ENCODE assay signal across 11 mouse cellular contexts in the genomic region with DNA sequence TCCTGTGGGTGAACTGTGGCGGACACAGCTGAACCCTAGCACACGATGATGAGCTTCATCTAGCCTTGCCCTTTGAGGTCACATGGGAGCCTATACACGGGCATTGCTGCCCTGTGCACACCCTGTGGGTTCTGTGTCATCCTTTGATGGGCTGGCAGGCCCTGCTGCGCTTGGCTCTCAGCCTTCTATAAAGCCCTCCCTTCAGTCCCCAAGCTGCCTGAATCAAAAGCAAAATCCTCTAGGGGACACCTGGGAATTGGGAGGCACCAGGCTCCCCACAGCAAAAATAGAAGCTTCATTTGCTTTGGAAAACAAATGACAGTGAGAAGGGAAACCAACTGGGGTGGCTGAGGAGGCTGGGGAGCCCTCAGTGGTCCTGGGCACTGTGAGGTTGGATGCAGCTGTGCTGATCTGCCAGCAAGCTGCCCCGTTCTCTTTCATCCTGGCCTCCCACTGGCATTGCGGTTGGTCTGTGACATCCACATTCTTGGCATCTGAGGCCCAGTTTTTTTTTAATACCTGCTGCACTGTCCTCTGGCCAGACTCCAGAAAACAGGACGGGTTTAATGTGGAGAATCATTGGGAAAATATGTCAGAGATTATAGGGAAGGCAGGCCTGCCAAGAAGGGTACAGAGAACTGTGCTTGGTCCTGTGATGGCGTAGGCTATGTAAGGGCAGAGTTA.
A peak's percentile ranks its signal among the peaks of the same experiment; 100 is the strongest.
DNase-seq lines count a peak whose midpoint lies in the region; ATAC-seq lines count a peak whose summit lies in the region.
"Had no signal": no experiment of that assay in that cellular context is flagged by ENCODE, and none has a peak within 500 bp of the region (broad histone marks: within the 10 kb centered on the region; RNA-seq: fewer than 3 reads in every experiment).

No protein-coding gene starts in this region.

- 43% methylated on average over 8 of the region's 8 CpGs for WGBS in hindbrain, embryonic 15.5 days
- WGBS in hindbrain, embryonic 12.5 days: 40% methylated on average over 8 of the region's 8 CpGs
- 46% methylated on average over 8 of the region's 8 CpGs for WGBS in midbrain, embryonic 13.5 days

- H3K4me1 ChIP-seq in hindbrain, embryonic 15.5 days (replicated peaks): peaks cover 44% of the 10 kb centered on the region
- peaks cover 35% of the 10 kb centered on the region for H3K4me1 ChIP-seq in hindbrain, embryonic 12.5 days
- H3K4me1 ChIP-seq in midbrain, embryonic 13.5 days (replicated peaks): peaks cover 47% of the 10 kb centered on the region

- H3K4me3 ChIP-seq in hindbrain, embryonic 15.5 days: no peak overlapping the region
- no peak overlapping the region for H3K4me3 ChIP-seq in hindbrain, embryonic 12.5 days
- H3K4me3 ChIP-seq in midbrain, embryonic 13.5 days (replicated peaks): no peak overlapping the region
- H3K4me3 ChIP-seq: heart, embryonic 13.5 days had no signal

- H3K27ac ChIP-seq in hindbrain, embryonic 15.5 days (replicated peaks): 0 out of 2 replicates have a peak overlapping the region, but pooled peaks have one; percentile 18
- H3K27ac ChIP-seq in hindbrain, embryonic 12.5 days: no peak overlapping the region
- peak overlapping the region; percentile 35; the same call in 1 of the 2 replicates for H3K27ac ChIP-seq in midbrain, embryonic 13.5 days
- H3K27ac ChIP-seq: heart, embryonic 13.5 days; kidney, postnatal 0 days had no signal

- no peaks in the 10 kb centered on the region for H3K36me3 ChIP-seq in hindbrain, embryonic 15.5 days
- H3K36me3 ChIP-seq in hindbrain, embryonic 12.5 days: no peaks in the 10 kb centered on the region
- no peaks in the 10 kb centered on the region; the same call in 1 of the 2 replicates for H3K36me3 ChIP-seq in midbrain, embryonic 13.5 days
- H3K36me3 ChIP-seq: heart, embryonic 13.5 days had no signal

- peak; percentile 64 for DNase-seq in cerebellum, adult 11 months
- peak; percentile 83 for DNase-seq in cerebellum, adult 9-11 months
- no peak for DNase-seq in frontal cortex, postnatal 25 days (ENCODE audit: low spot score in 2 of 2)
- no peak for DNase-seq in frontal cortex, postnatal 10 days (ENCODE audit: low spot score in 2 of 2)
- DNase-seq: thymus, adult 18-20 months had no signal

- ATAC-seq in hindbrain, embryonic 15.5 days (ENCODE audit: low FRiP score, low read depth): no peak
- no peak for ATAC-seq in hindbrain, embryonic 12.5 days (ENCODE audit: low FRiP score)
- ATAC-seq in midbrain, embryonic 13.5 days: no peak
- no peak for ATAC-seq in granulocyte monocyte progenitor cell, adult 5-6 weeks (replicated peaks; ENCODE audit: poor library complexity, severe bottlenecking)

- H3K4me2 ChIP-seq in hindbrain, embryonic 15.5 days: no peak overlapping the region
- H3K4me2 ChIP-seq in hindbrain, embryonic 12.5 days (replicated peaks): no peak overlapping the region
- no peak overlapping the region for H3K4me2 ChIP-seq in midbrain, embryonic 13.5 days (replicated peaks)
- H3K4me2 ChIP-seq: heart, embryonic 13.5 days had no signal

- H3K27me3 ChIP-seq in hindbrain, embryonic 15.5 days: no peaks in the 10 kb centered on the region
- no peaks in the 10 kb centered on the region for H3K27me3 ChIP-seq in hindbrain, embryonic 12.5 days
- no peaks in the 10 kb centered on the region for H3K27me3 ChIP-seq in midbrain, embryonic 13.5 days
- H3K27me3 ChIP-seq: heart, embryonic 13.5 days had no signal

- no peaks in the 10 kb centered on the region for H3K9me3 ChIP-seq in hindbrain, embryonic 15.5 days
- 0 out of 2 replicates have a peak, but pooled peaks cover 6% of the 10 kb centered on the region for H3K9me3 ChIP-seq in hindbrain, embryonic 12.5 days (replicated peaks)
- no peaks in the 10 kb centered on the region for H3K9me3 ChIP-seq in midbrain, embryonic 13.5 days
- H3K9me3 ChIP-seq: heart, embryonic 13.5 days had no signal

- no peak overlapping the region for H3K9ac ChIP-seq in hindbrain, embryonic 15.5 days
- no peak overlapping the region for H3K9ac ChIP-seq in hindbrain, embryonic 12.5 days
- H3K9ac ChIP-seq in midbrain, embryonic 13.5 days (replicated peaks): no peak overlapping the region
- H3K9ac ChIP-seq: heart, embryonic 13.5 days had no signal

Comparison
In these comparisons a context has a peak if more than half of its experiments do, and no peak if none do; other contexts are left out.
1. DNase-seq: peak in cerebellum, adult 11 months (single experiment) and cerebellum, adult 9-11 months (single experiment); none in frontal cortex, postnatal 25 days (0 of 2) and frontal cortex, postnatal 10 days (0 of 2).